11 mouse cellular contexts compared by ENCODE assay signal in genomic region chr14:78157660-78158059, GRCm38 (mm10).
"Had no signal": no experiment of that assay in that cellular context is flagged by ENCODE, and none has a peak within 500 bp of the region (broad histone marks: within the 10 kb centered on the region; RNA-seq: fewer than 3 reads in every experiment).

No protein-coding gene starts in this region.

- DNase-seq: lung, adult 18-20 months; lung, postnatal 10 days; lung, postnatal 4 days; midbrain, embryonic 14.5 days; retina, postnatal 1 day; right cerebral cortex, postnatal 25 days; right cerebral cortex, postnatal 4 days; thymus, adult 18-20 months; thymus, postnatal 14 days; thymus, postnatal 36 days had no signal

- ATAC-seq: midbrain, embryonic 16.5 days had no signal
